Mouse (Mus musculus) thymus, adult 2 months (tissue): ENCODE measurements at regions not wholly inside any gene's neighbourhood (a gene's known extent, or its start where the extent isn't known, plus 50 kb on each side); places are given as distances from the start of the nearest gene placed in this dataset.

Experiments
- DNase-seq: peaks from one replicate; pipeline ENCODE4 v3.0.0; 2021
- H3K27ac ChIP-seq: fragments of 200-500 bp; 2 replicates; pipeline ENCODE4 v1.5.1; 2012; ENCODE audit warnings: low read length, control low read depth; ENCODE audit not compliant: control insufficient read depth, insufficient read depth
- H3K27me3 ChIP-seq: fragments of 200-500 bp; 2 replicates; pipeline ENCODE4 v1.6.1; 2012; ENCODE audit warnings: mild to moderate bottlenecking, low read length, moderate library complexity, mixed read lengths; ENCODE audit not compliant: control insufficient read depth, insufficient read depth
- H3K36me3 ChIP-seq: fragments of 200-500 bp; 2 replicates; pipeline ENCODE4 v1.6.1; 2012; ENCODE audit warnings: mild to moderate bottlenecking, low read length, moderate library complexity; ENCODE audit not compliant: control insufficient read depth, insufficient read depth
- H3K4me1 ChIP-seq: fragments of 200-500 bp; replicated peaks from 2 replicates; pipeline ENCODE4 v1.6.1; 2012; ENCODE audit warnings: low read length; ENCODE audit not compliant: control insufficient read depth, insufficient read depth
- H3K4me3 ChIP-seq: fragments of 200-500 bp; 2 replicates; pipeline ENCODE4 v1.5.1; 2012; ENCODE audit warnings: mild to moderate bottlenecking, low read length, control low read depth, moderate library complexity; ENCODE audit not compliant: control insufficient read depth, insufficient read depth
- CTCF ChIP-seq: fragments of 200-500 bp; IDR thresholded peaks from 2 replicates; pipeline ENCODE4 v1.5.1; 2012; ENCODE audit warnings: mild to moderate bottlenecking, control low read depth, low read length, moderate library complexity, borderline replicate concordance; ENCODE audit not compliant: control insufficient read depth, poor library complexity, insufficient read depth; ENCODE audit errors: extremely low read depth
- POLR2A ChIP-seq: fragments of 200-500 bp; IDR thresholded peaks from 2 replicates; pipeline ENCODE4 v1.6.1; 2012; ENCODE audit warnings: mild to moderate bottlenecking, low read length, control low read depth, moderate library complexity; ENCODE audit not compliant: control insufficient read depth, poor library complexity, insufficient read depth; ENCODE audit errors: extremely low read depth
- WGBS: fragments of 180-500 bp; shearing (Covaris S2); methylation state at CpG from one replicate; pipeline ENCODE4 v1.1.7; 2018; 5-methylcytosine and 5-hydroxymethylcytosine counted together

DNA sequence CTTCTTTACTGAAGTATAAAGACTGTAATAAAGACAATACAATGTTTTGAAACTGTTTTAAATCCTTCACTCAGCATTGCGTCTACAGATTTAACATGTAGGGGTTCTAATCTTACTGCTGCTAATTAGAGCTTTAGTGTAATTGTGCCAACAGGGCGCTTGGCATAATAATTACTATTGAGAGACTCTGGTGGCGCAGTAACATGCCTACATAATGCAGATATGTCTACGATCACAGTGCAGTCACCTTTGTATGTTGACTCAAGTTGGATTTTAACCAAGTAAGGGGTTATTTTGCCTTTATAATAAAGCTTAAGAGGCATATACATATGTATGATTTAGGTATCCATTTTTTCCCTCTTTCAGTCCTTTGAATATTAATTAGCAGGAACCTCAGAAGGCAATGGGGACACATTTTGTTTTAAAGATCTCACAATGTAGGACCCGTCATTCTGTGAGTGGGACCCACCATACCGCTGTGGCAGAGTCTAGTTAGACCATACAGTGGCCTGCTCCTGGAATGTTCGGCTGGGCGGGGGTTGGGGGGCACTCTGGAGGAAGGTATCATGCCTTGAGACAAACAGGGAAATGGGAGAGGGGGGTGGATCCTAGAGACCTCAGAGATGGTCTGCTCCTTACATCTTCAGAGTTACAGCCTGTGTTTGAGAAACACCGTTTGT, 521.3 kb upstream of the Sall1 start:
- no peak for DNase-seq
- H3K27me3 ChIP-seq, result no peaks in the 10 kb centered on the region
- TF ChIP-seq CTCF (no peak), POLR2A (no peak)
- H3K4me3 ChIP-seq, result no peak overlapping the region
- H3K4me1 ChIP-seq, result no peaks in the 10 kb centered on the region
- 91% methylated on average over 9 of the region's 9 CpGs for WGBS
- no peaks in the 10 kb centered on the region for H3K36me3 ChIP-seq
- H3K27ac ChIP-seq, result no peak overlapping the region

DNA sequence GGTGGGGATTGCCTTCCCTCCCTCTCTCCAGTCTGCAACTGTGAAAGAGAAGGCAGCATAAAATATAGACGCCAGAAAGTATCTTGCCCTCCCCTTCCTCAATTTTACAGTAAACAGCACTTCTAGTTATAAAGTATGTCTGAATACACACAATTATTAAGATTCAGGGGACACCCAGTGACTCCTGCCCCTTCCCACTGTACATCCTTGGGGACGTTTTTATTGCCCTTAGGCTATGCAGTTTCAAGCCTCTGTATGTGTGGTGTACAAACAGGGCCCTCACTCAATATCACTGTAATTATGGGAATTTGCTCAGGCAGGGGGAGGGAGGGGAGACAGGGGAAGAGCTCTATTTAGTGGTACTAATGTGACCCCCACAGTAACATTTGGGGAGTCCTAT, 519.6 kb upstream of the Sall1 start:
- 67% methylated on average over 2 of the region's 2 CpGs for WGBS
- no peaks in the 10 kb centered on the region for H3K4me1 ChIP-seq
- no peak for DNase-seq
- no peak overlapping the region for H3K4me3 ChIP-seq
- H3K36me3 ChIP-seq, result no peaks in the 10 kb centered on the region
- TF ChIP-seq POLR2A, result no peak
- no peak overlapping the region for H3K27ac ChIP-seq
- H3K27me3 ChIP-seq, result no peaks in the 10 kb centered on the region

DNA sequence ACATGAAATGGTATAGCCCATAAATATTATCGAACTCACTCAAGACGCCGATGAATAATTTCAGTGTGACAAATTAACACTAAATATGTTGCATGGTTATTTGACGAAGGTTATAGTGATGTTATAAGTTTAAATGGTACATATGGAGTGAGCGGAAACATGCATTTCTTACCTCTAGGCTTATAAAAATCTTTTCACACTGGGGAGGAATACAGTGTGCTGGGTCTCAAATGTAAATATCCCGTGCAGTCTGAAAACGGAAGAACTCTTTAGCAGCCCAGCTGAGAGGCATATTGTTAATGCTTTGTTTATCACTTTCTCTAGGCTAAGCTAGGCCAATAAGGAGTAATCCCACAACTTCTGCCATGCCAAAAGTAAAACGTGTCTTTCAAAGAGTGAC, 518.6 kb upstream of the Sall1 start:
- TF ChIP-seq CTCF (no peak), POLR2A (no peak)
- H3K27me3 ChIP-seq, result no peaks in the 10 kb centered on the region
- no peaks in the 10 kb centered on the region for H3K36me3 ChIP-seq
- no peak overlapping the region for H3K4me3 ChIP-seq
- H3K4me1 ChIP-seq, result no peaks in the 10 kb centered on the region
- no peak overlapping the region for H3K27ac ChIP-seq
- 87% methylated on average over 8 of the region's 8 CpGs for WGBS
- no peak for DNase-seq

DNA sequence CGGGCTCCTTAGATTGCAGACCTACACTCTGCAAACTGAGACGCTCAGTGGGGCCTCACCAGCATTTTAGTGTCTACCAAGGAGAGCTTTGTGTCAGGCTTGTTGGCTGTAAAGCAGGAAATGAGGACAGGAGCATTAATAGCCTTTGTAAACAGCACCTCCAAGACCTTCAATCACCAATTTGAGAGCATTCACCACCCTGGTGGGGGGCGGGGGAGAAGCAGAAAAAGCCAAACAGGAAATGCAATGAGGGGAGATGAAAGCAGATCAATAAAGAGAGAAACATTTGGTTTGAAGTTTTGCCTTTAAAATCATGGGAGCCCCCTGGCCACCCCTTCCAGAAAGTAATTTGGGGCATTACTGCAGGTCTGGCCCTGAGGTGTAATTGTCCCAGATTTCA, 497.3 kb upstream of the Sall1 start:
- no peak for DNase-seq
- TF ChIP-seq CTCF (no peak), POLR2A (no peak)
- no peaks in the 10 kb centered on the region for H3K27me3 ChIP-seq
- no peak overlapping the region for H3K27ac ChIP-seq
- 48% methylated on average over 3 of the region's 3 CpGs for WGBS
- no peak overlapping the region for H3K4me3 ChIP-seq
- no peaks in the 10 kb centered on the region for H3K36me3 ChIP-seq
- H3K4me1 ChIP-seq, result no peaks in the 10 kb centered on the region

DNA sequence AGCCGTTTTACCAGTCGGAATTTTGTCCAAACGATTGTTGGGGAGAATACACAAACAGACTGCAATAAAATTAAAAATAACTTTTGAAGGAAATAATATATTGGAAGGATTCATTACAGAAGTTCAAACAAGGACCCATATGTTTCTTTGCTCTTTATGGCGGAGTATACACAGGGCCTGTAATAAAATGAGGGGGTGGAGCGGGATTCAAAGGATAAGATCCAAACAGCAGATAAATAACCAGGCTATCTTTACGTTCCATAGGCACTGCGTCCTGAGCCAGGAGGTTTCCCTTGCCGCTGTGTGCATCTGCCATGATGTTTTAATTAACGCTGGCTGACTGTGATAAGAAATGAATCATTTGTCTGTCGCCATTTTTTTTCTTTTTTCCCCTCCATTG, 490.6 kb upstream of the Sall1 start:
- Histone ChIP-seq H3K36me3 (no peaks in the 10 kb centered on the region), H3K4me1 (no peaks in the 10 kb centered on the region), H3K27me3 (no peaks in the 10 kb centered on the region), H3K27ac (no peak overlapping the region), H3K4me3 (no peak overlapping the region)
- DNase-seq, result no peak
- TF ChIP-seq CTCF, result no peak
- WGBS, result 58% methylated on average over 10 of the region's 10 CpGs

DNA sequence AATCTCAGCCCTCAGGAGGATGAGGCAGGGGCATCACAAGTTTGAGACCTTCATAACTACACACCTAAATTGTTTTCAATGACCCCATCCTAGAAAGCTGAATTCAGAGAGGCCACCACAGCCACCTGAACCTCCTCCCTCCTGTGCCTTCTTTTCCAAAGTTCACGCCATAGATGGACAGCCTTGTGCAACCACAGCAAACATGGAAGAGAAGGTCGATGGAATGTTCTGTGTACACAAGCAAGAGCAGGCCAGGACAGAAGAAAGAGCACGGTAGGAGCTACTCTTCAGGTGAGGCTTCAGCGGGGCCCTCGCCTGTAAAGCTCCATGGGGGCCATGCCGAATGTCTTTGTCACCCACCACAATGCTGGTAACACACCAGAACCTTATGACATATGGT, 481.1 kb upstream of the Sall1 start:
- no peak overlapping the region for H3K4me3 ChIP-seq
- no peak overlapping the region for H3K27ac ChIP-seq
- no peaks in the 10 kb centered on the region for H3K27me3 ChIP-seq
- no peak for DNase-seq
- no peaks in the 10 kb centered on the region for H3K36me3 ChIP-seq
- WGBS, result 97% methylated on average over 6 of the region's 6 CpGs
- TF ChIP-seq CTCF, result no peak
- TF ChIP-seq POLR2A, result no peak
- H3K4me1 ChIP-seq, result no peaks in the 10 kb centered on the region

DNA sequence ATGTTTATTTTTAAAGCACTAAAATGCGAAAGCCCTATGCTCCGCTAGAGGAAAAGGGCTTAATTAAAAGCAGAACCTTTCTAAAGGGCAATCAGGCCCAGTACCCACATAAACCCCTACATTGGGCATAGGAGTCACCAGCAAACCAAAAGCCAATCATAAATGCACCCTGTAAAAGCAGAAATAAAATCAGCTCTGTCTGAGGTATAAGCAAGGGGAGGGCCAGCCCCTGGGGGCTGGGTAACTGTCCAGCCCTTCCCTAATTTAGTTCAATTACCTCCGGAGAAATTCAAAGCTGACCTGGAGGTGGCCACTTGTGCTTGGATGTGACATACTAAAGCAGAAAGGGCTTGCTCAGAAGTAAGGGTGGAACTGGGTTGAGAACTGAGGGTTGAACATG, 479.4 kb upstream of the Sall1 start:
- Histone ChIP-seq H3K4me3 (no peak overlapping the region), H3K27ac (no peak overlapping the region), H3K36me3 (no peaks in the 10 kb centered on the region), H3K27me3 (no peaks in the 10 kb centered on the region), H3K4me1 (no peaks in the 10 kb centered on the region)
- no peak for DNase-seq
- 91% methylated on average over 3 of the region's 3 CpGs for WGBS
- no peak for TF ChIP-seq POLR2A
- TF ChIP-seq CTCF, result no peak
